Mouse (Mus musculus) cerebellum, adult 8-10 months (tissue): ENCODE data around the gene Actn3.
"Not testable (repeated sequence)": the region's sequence is repeated elsewhere in the genome, so short reads cannot be mapped to it uniquely, and the experiment has no call there.

ENCODE experiments used
- DNase-seq: peaks from one replicate; pipeline ENCODE4 v3.0.0; 2022

Actn3 gene

DNA sequence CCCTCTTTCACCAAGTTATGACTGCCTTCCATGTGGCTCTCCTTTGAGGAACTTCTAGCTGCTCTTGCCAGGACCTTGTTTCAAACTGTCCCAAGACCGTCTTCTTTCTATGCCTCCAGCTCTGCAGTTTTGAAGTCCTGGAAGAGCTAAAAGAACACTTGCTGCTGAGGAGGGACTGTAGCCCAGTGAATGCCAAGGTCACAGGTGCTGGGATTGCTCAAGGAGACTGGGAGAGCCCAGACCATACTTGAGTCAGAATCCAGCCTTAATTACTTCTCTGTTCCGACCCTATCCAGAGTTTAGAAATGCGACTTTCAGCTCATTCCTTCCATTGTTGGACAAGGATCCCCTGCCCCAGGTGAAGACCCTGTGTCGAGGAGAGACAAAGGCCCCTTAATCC, 21.8 kb downstream of the Actn3 start:
- DNase-seq: no peak

DNA sequence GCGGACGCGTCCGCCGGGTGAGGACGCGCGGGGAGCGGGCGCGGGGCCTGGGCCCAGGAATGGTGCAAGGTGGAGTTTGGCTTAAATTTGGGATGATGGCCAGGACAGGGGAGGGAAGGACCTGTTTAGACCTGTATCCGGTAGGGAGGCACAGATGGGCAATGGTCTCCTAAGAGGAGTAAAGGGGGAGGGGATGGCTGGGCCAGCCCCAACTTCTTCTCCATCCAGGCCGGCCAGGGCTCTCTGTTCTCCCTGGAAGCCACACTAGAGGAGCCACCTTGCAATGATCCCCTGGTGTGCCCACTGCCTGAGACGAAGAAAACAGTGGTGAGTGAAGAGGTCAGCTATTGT, 22.3 kb downstream of the Actn3 start:
- no peak for DNase-seq

DNA sequence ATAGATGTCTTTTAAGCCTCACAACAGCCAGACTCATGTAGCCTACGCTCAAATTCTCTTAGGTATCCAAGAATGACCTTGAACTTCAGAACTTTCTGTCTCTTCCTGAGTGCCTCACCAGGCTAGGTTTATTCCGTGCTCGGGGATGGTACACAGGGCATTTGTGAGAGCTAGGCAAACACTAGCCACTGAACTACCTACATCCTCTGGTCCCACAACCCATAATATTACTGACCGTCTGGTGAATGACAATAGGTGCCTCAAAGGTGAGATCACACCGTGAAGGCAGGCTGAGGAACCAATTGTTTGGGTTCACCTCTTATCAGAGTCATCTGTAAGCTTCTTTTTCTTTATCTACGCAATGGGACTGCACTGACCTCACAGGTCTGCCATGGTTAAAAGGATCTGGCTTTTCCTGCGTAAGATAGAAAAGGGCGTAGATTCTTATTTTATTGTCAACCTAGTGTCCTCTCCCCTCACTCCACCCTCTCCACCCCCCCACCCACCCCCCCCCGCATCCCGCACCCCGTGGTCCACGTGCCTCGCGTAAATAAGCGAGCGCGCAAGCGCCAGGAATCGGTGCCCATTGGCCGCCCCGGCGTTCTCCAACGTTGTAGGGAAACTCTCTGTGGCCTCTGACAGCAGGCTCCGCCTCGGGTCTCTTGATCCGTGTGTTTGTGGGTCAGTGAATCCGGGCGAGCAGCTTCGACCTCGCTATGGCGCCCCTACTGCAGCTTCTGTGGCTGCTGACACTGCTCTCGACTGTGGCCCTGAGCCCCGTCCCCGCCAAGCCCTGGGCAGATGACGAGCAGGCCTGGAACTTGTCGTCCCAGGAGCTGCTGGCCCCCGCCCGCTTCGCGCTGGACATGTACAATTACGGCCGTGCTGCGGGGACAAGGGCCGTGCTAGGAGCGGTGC, 22.9 kb downstream of the Actn3 start, which contains the start of gene Ctsf:
Gene Ctsf (plus strand): TSS at position 579 of the 918 bp plus-strand sequence.
- peak; percentile 90 for DNase-seq

DNA sequence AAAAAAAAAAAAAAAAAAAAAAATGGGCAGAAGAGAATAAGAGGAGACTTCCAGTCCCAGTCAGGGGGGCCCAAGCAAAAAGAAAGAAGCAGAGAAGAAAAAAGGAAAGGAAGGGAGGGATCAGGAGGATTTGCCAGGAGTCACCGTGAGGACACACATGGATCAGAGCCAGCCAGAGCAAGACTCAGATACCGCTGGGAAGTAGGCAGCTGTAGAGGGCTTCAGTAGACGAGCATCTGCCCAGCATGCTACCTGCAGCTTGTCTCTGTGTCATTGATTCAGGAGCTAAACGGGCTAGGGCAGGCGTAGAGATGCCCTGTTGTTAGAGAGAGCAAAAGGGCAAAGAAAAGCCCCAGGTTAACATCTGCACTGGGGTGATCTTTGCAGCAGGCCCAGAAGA, 27.4 kb downstream of the Actn3 start:
- DNase-seq: no peak

DNA sequence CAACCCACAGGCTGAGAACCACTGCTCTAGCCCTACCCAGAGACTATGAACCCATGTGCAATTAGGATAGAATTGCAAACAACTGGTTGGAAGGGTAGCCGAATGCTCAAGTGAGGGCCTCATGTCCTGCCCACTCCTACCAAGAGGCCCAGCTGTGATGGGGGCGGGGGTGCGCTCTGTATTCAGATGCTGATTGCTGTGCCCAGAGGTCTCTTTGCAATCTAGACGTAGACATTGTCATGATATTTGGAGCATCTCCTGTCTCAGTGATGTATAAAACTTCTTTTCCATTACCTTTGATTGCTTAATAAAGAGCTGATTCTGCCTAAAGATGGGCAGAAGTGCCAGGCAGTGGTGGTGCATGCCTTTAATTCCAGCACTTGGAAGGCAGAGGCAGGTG, 27.9 kb downstream of the Actn3 start:
- no peak for DNase-seq

DNA sequence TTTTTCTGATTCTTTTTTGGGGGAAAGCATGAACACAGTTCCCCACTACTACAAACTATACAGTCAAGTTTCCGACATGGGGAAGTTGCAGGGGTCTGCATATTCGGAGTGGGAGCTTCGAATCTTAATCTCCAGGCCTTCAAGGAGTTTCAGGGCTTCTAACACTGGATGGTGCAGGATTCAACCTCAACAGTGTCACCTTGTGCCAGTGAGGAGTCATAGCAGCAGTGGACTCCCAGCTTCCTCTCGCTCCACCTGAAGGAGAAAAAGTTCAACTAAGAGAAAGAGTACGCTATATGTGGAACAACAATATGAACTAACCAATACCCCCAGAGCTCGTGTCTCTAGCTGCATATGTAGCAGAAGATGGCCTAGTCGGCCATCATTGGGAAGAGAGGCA, 30.2 kb downstream of the Actn3 start:
- DNase-seq: no peak

DNA sequence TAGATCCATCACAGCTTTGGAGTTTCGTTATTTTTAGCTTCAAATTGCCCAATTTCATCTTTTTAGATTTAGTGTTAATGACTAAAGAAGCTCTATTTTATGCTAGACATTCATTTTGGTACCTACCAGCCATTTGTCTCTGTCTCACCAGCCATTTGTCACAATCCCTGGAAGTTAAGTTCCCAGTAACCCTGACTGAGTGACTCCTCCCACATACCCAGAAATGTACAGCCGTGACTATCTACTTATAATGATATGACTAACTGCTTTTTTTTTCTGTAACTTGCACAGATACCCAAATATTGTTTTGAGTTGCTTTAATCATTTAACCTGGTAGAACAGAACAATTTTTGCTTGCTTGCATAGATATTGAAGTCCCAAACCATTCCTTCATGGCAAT, 31.9 kb downstream of the Actn3 start:
- DNase-seq: no peak

DNA sequence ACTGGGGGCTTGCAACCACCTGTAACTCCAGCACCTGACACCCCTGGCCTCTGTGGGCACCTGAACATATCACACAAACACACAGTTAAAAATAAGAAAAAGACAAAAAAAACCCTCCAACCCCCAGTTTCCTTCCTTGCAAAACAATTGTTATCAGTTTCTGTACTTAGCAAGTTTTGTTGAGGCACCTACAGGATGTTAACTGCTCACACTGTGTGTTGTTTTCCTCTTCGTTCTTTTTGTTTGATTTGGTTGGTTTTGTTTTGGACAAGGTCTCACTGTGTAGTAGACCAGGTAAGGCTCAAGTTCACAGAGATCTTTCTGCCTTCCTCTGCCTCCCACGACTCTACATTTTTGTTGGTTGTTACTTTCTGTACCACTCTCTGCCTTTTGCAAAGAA, 35.1 kb downstream of the Actn3 start:
- no peak for DNase-seq

DNA sequence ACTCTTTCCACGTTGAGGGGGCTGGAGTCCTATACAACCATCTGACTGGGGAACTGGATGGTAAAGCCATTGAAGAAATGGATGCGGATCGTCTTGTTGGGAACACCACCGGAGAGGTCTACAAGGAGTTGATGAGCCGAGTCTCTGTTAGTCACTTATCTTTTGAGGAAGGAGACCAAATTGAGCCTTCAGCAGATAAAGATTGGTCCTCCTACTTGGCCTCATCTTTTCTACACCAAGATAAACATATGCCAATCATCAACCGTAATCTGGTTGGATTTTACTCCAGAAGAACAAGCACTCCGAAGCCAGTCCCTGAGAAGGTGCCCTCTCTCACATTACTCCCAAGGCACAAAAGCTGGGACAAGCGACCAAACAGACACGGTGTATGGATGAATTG, 36.9 kb downstream of the Actn3 start:
- no peak for DNase-seq

DNA sequence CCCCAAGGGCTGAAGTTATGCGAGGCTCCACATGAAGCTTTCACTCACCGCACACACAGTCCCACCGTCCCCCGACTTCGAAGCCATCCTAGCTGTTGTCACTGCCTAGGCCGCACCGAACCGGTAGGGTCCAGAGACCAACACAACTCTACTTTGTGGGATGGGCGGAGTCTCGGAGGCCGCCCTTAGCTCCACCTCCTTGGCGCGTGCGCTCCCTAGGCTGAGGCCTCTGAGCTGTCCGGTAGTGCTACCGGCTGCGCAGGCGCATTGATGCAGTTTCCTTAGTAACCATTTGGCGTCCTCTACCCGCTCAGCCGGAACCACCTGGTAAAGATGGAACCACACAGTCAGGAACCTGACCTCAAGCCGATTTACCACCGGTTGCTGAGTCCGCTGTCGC, 38.6 kb downstream of the Actn3 start, which contains the start of the genes Ccs and Ccdc87:
Gene Ccs (minus strand): TSS at position 184 of the 400 bp plus-strand sequence.
Gene Ccdc87 (plus strand): TSS at position 218 of the 400 bp plus-strand sequence.
- DNase-seq: peak; percentile 93

DNA sequence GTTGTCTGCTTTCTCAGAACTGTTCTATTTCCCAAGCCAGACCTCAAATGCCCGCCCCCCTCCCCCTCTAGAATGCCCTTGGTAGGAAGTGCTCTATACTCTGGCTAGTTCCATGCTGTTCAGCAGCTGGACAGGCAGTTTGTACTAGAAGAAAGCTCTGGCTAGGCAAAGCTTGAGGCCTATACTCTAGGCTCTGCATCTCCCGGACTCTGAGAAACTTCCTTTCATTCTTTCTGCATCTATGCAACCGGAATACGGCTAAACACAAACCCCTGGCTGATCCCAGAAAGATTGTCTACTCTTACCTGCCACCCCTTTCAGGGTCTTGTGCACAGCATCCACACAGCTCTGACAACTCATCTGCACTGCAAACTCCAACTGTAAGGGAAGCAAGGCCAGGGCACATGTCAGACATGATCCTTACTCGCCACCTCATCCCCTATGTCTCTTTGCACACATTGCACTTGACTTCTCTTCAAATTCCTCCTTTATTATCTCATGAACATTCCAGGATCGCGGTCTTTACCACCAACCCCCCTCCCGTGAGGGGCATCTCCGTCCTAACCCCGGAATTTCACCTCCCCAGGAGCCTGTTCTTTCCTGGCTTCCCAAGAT, 39.1 kb downstream of the Actn3 start:
- DNase-seq: no peak

DNA sequence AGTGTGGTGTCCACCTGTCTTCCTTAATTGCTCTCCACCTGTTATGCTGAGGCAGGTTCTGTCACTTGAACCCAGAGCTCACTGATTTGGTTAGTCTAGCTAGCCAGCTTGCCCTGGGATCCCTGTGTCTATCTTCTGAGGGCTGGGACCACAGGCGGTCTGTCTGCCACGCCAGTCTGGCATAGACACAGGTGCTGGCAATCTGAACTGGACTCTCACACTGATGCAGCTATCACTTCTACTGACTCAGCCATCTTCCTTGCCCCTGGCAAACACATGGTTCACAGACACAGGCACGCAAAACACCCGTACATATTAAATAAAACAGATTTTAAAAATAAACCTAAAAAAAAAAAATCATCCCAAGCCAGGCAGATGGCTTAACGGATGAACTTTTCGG, 40.7 kb downstream of the Actn3 start:
- DNase-seq: no peak

DNA sequence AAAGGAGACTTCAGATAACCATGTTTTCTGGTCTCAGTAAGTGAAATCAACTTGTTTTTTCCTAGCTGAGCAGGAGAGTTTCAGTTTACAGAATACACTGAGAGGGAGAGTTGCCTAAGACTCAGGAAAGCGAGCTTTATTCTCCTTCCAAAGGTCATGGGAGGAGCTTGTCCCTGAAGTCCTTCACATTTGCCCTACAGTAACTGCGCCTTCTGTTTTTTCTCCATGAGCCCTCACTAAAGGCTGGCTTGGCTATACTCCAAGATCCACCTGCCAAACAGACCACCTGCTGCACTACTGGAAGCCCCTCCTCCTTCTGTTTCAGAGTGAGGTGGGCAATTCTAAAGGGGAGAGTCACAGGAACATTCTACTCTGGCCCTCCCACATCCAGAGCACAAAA, 41.6 kb downstream of the Actn3 start:
- DNase-seq: no peak

DNA sequence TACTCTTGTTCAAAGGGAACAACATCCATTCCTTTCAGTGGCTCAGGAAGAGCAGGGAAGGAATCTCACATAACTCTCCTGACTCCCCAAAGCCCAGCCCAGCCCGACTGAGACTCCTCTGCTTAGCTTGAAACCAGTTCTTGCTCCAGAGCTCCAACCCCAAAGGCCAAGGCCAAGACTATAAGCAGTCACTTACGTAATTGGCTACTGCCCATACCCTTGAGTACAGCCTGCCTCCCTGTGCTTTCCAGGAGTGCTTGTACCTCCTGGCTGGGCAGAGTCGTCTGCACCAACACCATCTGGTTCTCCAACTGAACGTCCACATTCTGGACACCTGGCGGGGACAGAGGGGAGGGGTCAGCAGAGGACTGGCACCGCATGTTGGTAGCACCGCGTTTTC, 43.7 kb downstream of the Actn3 start:
- no peak for DNase-seq

DNA sequence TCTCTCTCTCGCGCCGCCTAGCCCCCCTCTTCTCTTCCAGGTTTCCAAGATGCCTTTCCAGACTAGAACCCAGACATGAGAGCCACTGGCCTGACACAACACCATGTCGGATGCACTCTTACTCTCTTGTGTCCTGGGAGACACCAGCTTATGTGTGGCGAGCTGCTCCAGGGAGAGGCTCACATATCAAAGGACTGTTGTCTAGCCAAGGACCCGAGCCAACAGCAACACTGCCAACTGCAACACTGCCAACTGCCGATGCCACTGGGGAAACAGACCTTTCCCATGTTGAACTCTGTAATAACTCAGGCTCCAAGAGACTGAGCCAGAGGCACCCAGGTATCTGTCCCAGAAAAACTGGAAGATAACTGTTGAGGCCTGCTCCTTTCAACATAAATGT, 48.6 kb downstream of the Actn3 start:
- peak; percentile 73 for DNase-seq

DNA sequence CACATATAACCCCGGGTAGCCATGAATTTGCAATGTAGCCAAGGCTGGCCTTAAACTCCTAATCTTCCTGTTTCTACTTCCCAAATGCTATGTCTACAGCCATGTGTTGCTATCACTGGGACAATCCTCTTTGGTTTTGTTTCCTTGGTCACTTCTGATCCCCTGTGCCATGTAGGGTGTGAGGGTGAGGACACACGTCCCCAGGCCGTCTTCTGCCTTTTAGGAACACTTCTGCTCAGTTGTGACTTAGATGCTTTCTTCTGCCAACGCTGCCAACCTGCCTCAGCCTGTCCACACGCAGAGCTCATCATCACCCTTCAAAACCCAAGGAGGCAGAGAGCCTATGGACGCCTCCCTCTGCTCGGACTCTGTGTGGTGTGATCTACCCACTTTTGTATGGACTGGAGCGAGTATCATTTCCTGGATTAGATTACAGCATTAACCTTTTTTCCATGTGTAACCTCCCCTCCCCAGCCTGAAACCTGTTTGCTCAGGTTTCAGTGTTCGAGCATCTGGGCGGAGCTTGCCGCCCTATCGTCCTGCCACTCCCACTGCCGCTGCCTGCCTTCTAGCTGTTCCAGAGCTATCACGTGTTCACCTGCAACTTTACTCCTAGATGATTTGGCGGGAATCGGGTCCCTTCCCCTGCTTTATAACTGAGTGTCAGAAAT, 49.1 kb downstream of the Actn3 start:
- DNase-seq: no peak

DNA sequence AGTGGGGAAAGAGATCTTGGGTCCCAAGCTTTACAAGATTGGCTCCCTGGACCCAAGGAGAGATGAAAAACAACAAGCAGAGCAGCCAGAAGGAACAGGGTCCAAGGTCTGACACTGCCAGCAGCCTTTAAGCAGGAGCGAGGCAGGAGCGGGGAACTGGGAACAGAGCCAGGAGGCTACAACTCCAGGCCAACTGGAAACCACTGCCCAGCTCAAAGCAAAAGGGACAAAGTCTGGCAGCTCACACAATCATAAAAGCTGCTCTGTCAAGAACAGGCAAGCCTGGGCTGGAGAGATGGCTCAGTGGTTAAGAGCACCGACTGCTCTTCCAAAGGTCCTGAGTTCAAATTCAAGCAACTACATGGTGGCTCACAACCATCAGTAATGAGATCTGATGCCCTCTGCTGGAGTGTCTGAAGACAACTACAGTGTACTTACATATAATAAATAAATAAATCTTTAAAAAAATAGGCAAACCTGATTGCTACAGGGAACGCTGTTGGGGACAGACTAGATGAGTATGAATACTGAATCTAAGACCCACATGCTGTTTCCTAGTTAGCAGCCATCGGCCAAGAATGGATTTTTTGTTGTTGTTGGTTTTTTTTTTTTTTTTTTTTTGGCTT, 56.9 kb downstream of the Actn3 start:
- DNase-seq: no peak

DNA sequence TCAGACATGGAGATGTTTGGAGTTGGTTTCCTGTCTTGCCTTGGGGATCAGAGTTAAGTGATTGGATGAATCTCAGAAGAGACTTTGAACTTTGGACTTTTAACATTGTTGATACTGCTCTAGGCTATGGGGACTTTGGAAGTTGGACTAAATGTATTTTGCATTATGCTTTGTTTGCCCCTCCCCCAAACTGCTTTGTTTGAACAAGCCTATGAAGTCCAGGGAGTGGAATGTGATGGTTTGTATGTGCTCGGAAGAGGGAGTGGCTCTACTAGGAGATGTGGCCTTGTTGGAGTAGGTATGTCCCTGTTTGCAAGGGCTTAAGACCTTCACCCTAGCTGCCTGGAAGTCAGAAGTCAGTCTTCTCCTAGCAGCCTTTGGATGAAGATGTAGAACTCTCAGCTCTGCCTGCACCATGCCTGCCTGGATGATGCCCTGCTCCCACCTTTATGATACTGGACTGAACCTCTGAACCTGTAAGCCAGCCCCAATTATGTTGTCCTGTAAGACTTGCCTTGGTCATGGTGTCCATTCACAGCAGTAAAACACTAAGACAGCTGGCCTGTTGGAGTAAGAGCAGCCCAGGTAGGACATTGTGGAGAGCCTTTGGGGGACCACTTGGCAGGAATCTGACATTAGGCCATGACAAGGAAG, 60.4 kb downstream of the Actn3 start:
- no peak for DNase-seq

DNA sequence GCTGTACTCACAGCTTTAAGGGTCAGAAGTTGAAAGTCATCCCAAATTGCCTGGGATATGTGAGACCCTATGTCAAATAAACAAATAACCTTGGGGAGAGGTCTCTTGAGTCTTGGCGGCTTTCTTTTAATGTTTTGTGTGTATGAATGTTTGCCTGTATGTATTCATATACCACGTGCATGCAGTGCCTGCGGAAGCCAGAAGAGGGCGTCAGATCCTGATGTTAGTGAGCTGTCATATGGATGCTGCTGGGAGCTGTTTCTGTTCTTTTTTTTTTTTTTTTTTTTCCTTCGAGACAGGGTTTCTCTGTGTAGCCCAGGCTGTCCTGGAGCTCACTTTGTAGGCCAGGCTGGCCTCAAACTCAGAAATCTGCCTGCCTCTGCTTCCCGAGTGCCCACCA, 64.7 kb downstream of the Actn3 start:
- no peak for DNase-seq

DNA sequence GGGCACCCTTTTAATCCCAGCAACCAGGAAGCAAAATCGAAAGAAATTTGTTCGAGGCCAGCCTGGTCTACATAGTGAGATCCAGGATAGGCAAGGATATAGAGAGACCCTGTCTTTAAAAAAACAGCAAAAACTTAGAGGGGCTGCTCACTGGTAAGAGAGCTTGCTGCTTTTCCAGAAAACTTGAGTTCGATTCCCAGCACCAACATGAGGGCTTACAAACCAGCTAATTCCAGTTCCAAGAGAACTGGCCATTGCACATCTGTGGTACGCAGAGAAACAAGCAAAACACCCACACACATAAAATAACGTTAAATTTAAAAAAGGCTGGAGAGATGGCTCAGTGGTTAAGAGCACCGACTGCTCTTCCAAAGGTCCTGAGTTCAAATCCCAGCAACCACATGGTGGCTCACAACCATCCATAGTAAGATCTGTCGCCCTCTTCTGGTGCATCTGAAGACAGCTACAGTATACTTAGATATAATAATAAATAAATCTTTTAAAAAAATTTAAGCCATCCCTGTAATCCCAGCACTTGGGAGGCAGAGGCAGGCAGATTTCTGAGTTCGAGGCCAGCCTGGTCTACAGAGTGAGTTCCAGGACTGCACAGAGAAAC, 65.3 kb downstream of the Actn3 start:
- DNase-seq: not testable (repeated sequence)

DNA sequence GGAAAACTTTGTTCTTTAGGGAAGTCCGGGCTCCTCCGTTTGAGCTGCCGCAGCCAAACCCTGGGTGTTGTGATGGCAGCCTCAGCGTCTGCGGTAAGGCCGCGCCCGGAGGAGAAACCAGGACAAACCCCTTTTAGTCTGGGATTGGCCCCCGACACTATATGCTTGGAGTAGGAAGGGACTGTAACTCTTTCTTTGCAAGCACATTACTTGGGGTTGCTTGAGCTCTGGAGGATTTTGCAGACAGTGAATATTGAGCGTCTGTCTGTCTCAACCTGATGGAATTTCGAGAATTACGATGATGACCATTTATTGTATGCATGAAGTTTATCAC, 65.8 kb downstream of the Actn3 start:
- DNase-seq: no peak
